Mouse (Mus musculus) forebrain, embryonic 12.5 days (tissue): ENCODE measurements around the gene Ythdf2. TPM values are rescaled to one million over a fixed set of nuclear protein-coding genes. Genes with fewer than 3 reads are reported as not detected.
A peak's percentile ranks its signal among the peaks of the same experiment; 100 is the strongest.

Experiments used
- ATAC-seq: fragments of 200-750 bp; cut with Nextera tagmentation; 2 replicates; pipeline ENCODE4 v1.8.0; 2017; ENCODE audit warnings: moderate TSS enrichment; ENCODE audit not compliant: low FRiP score
- H3K27ac ChIP-seq: fragments of 300-500 bp; sonication (generic); 2 replicates; pipeline ENCODE4 v1.5.1; 2016; ENCODE audit warnings: mild to moderate bottlenecking
- H3K27me3 ChIP-seq: fragments of 300-500 bp; sonication (generic); 2 replicates; pipeline ENCODE4 v1.6.1; 2016; ENCODE audit warnings: mild to moderate bottlenecking
- H3K36me3 ChIP-seq: fragments of 300-500 bp; sonication (generic); replicated peaks from 2 replicates; pipeline ENCODE4 v1.6.1; 2016; ENCODE audit warnings: mild to moderate bottlenecking
- H3K4me1 ChIP-seq: fragments of 300-500 bp; sonication (generic); 2 replicates; pipeline ENCODE4 v1.6.1; 2016
- H3K4me2 ChIP-seq: fragments of 300-500 bp; sonication (generic); 2 replicates; pipeline ENCODE4 v1.6.1; 2016; ENCODE audit warnings: mild to moderate bottlenecking, moderate library complexity
- H3K4me3 ChIP-seq: fragments of 300-500 bp; sonication (generic); replicated peaks from 2 replicates; pipeline ENCODE4 v1.5.1; 2016; ENCODE audit warnings: mild to moderate bottlenecking
- H3K9ac ChIP-seq: fragments of 300-500 bp; sonication (generic); 2 replicates; pipeline ENCODE4 v1.6.1; 2016; ENCODE audit warnings: mild to moderate bottlenecking
- H3K9me3 ChIP-seq: fragments of 300-500 bp; sonication (generic); 2 replicates; pipeline ENCODE4 v1.6.1; 2016
- WGBS: fragments of 180-500 bp; shearing (Covaris S2); methylation state at CpG from one replicate; pipeline ENCODE4 v1.1.7; 2016; 5-methylcytosine and 5-hydroxymethylcytosine counted together
- polyA plus RNA-seq: library from polyadenylated mRNA; unstranded; fragments of >200 nt; fragmentation: Nextera tagmentation; extraction: Ambion mirVana; gene quantifications from 2 replicates; pipeline ENCODE4 v1.2.1, GENCODE M21; 2016

Ythdf2 gene
- polyA plus RNA-seq = 152 and 166 TPM in 2 replicates

- under 1% methylated on average over 72 of the region's 78 CpGs for WGBS
These were observed at the start of gene Ythdf2 for GRCm38 (mm10) chr4:132211953-132212734. Ythdf2 (minus strand) TSS chr4:132212303.

GRCm38 (mm10) chr4:132260404-132261379 is 48.6 kb upstream of the Ythdf2 start:
- Histone ChIP-seq H3K36me3 (no peaks in the 10 kb centered on the region), H3K4me2 (peak overlapping the region; percentile 89), H3K27ac (peak overlapping the region; percentile 93), H3K9me3 (no peaks in the 10 kb centered on the region), H3K27me3 (no peaks in the 10 kb centered on the region), H3K4me1 (peaks cover 26% of the 10 kb centered on the region), H3K9ac (peak overlapping the region; percentile 96), H3K4me3 (peak overlapping the region; percentile 92)
- peak; percentile 67 for ATAC-seq
- 4% methylated on average over 29 of the region's 64 CpGs for WGBS

More at GRCm38 (mm10) chr4:132211953-132212734, at the start of gene Ythdf2:
- Histone ChIP-seq H3K4me2 (peak within 1 kb of the TSS; percentile 81), H3K27ac (peak within 1 kb of the TSS; percentile 94), H3K27me3 (no peaks in the 10 kb centered on the region), H3K9ac (peak within 1 kb of the TSS; percentile 100), H3K4me1 (peaks cover 26% of the 10 kb centered on the region), H3K4me3 (peak within 1 kb of the TSS; percentile 100), H3K36me3 (peaks cover 24% of the 10 kb centered on the region), H3K9me3 (no peaks in the 10 kb centered on the region)
- peak; percentile 98 for ATAC-seq

DNA sequence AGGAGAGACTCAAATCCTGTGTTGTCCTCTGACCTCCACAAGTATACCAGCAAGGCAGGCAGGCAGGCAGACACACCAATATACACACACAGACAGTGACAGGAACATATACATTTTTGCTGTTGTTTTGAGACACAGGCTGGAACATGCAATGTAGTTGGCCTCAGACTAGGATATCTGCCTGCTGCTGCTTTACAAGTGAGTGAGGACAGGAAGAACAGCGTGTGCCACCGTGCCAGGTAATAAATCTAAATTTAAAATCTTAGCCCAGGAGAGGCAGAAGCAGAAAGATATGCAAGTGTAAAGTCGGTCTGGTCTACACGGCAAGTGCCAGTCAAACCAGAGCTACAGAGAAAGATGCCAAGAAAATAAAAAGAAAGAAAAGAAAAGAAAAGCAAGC is 47.1 kb upstream of the Ythdf2 start:
- H3K9ac ChIP-seq = no peak overlapping the region
- 94% methylated on average over 4 of the region's 4 CpGs for WGBS
- H3K4me2 ChIP-seq = no peak overlapping the region
- no peaks in the 10 kb centered on the region for H3K9me3 ChIP-seq
- H3K4me3 ChIP-seq = no peak overlapping the region; the same call in 1 of the 2 replicates
- H3K36me3 ChIP-seq = no peaks in the 10 kb centered on the region
- no peaks in the 10 kb centered on the region for H3K27me3 ChIP-seq
- no peak overlapping the region for H3K27ac ChIP-seq
- ATAC-seq = no peak
- peaks cover 26% of the 10 kb centered on the region for H3K4me1 ChIP-seq

- Histone ChIP-seq H3K4me3 (no peak overlapping the region), H3K36me3 (peaks cover 2% of the 10 kb centered on the region; the same call in 1 of the 2 replicates), H3K27ac (no peak overlapping the region), H3K27me3 (no peaks in the 10 kb centered on the region), H3K4me2 (no peak overlapping the region), H3K4me1 (peaks cover 25% of the 10 kb centered on the region), H3K9ac (no peak overlapping the region), H3K9me3 (no peaks in the 10 kb centered on the region)
- no peak for ATAC-seq
- WGBS = 96% methylated on average over 3 of the region's 3 CpGs
These were observed 44.3 kb upstream of the Ythdf2 start for GRCm38 (mm10) chr4:132256384-132256783.

GRCm38 (mm10) chr4:132254986-132255385 is 42.9 kb upstream of the Ythdf2 start:
- Histone ChIP-seq H3K4me2 (no peak overlapping the region), H3K36me3 (peaks cover 16% of the 10 kb centered on the region), H3K9me3 (no peaks in the 10 kb centered on the region), H3K27ac (no peak overlapping the region), H3K4me3 (no peak overlapping the region), H3K9ac (no peak overlapping the region), H3K27me3 (no peaks in the 10 kb centered on the region), H3K4me1 (peaks cover 19% of the 10 kb centered on the region)
- WGBS = 82% methylated on average over 3 of the region's 3 CpGs
- ATAC-seq = no peak

- Histone ChIP-seq H3K4me1 (peaks cover 9% of the 10 kb centered on the region; the same call in 1 of the 2 replicates), H3K4me2 (no peak overlapping the region), H3K27me3 (no peaks in the 10 kb centered on the region), H3K9me3 (no peaks in the 10 kb centered on the region), H3K4me3 (no peak overlapping the region), H3K27ac (no peak overlapping the region), H3K9ac (no peak overlapping the region), H3K36me3 (peaks cover 29% of the 10 kb centered on the region)
- WGBS = 82% methylated on average over 2 of the region's 2 CpGs
- ATAC-seq = no peak
These were observed 41.5 kb upstream of the Ythdf2 start for GRCm38 (mm10) chr4:132253622-132254021.

- Histone ChIP-seq H3K27me3 (no peaks in the 10 kb centered on the region), H3K36me3 (peaks cover 34% of the 10 kb centered on the region), H3K4me3 (no peak overlapping the region)
These were observed 41.0 kb upstream of the Ythdf2 start for GRCm38 (mm10) chr4:132253128-132253527.

GRCm38 (mm10) chr4:132251596-132251995 is 39.5 kb upstream of the Ythdf2 start:
- Histone ChIP-seq H3K4me2 (no peak overlapping the region), H3K4me3 (no peak overlapping the region), H3K27ac (no peak overlapping the region), H3K9me3 (no peaks in the 10 kb centered on the region), H3K9ac (no peak overlapping the region), H3K36me3 (peaks cover 47% of the 10 kb centered on the region), H3K27me3 (no peaks in the 10 kb centered on the region), H3K4me1 (peaks cover 5% of the 10 kb centered on the region; the same call in 1 of the 2 replicates)
- WGBS = 92% methylated on average over 9 of the region's 9 CpGs
- ATAC-seq = no peak

More at GRCm38 (mm10) chr4:132253128-132253527, 41.0 kb upstream of the Ythdf2 start:
- Histone ChIP-seq H3K9me3 (no peaks in the 10 kb centered on the region), H3K4me2 (no peak overlapping the region), H3K4me1 (peaks cover 5% of the 10 kb centered on the region; the same call in 1 of the 2 replicates), H3K27ac (no peak overlapping the region), H3K9ac (no peak overlapping the region)
- no peak for ATAC-seq
- 85% methylated on average over 8 of the region's 8 CpGs for WGBS

GRCm38 (mm10) chr4:132247451-132247997 is 35.4 kb upstream of the Ythdf2 start:
- 91% methylated on average over 5 of the region's 5 CpGs for WGBS

GRCm38 (mm10) chr4:132245643-132246042 is 33.5 kb upstream of the Ythdf2 start:
- ATAC-seq = no peak
- H3K4me2 ChIP-seq = no peak overlapping the region
- H3K9ac ChIP-seq = no peak overlapping the region
- H3K36me3 ChIP-seq = peaks cover 89% of the 10 kb centered on the region
- H3K4me3 ChIP-seq = no peak overlapping the region
- no peaks in the 10 kb centered on the region for H3K27me3 ChIP-seq
- H3K27ac ChIP-seq = no peak overlapping the region
- WGBS = 95% methylated on average over 3 of the region's 3 CpGs
- H3K9me3 ChIP-seq = no peaks in the 10 kb centered on the region
- H3K4me1 ChIP-seq = no peaks in the 10 kb centered on the region

More at GRCm38 (mm10) chr4:132247451-132247997, 35.4 kb upstream of the Ythdf2 start:
- no peak overlapping the region for H3K4me2 ChIP-seq
- peaks cover 84% of the 10 kb centered on the region for H3K36me3 ChIP-seq
- H3K27ac ChIP-seq = no peak overlapping the region
- ATAC-seq = no peak
- H3K4me3 ChIP-seq = no peak overlapping the region
- no peaks in the 10 kb centered on the region for H3K27me3 ChIP-seq
- no peak overlapping the region for H3K9ac ChIP-seq
- no peaks in the 10 kb centered on the region for H3K4me1 ChIP-seq
- no peaks in the 10 kb centered on the region for H3K9me3 ChIP-seq

DNA sequence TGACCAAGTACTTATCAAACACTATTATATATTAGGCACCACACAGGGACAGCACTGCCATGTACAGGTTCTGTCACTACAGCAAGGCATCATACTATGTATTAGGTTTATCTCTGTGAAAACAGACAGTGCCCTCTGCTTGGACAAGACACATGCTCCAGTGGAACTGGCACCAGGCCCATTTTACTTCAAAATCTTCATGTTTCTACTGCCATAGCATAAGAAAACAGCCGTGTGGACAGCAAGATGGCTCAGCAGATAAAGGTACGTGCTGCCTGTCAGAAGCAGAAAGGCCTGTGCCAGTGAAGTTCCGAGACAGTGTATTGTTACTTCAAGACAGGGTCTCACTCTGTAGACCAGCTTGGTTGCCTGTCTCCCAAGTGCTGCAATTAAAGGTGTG is 29.1 kb upstream of the Ythdf2 start:
- 94% methylated on average over 3 of the region's 3 CpGs for WGBS
- H3K9me3 ChIP-seq = no peaks in the 10 kb centered on the region
- no peaks in the 10 kb centered on the region for H3K4me1 ChIP-seq
- no peaks in the 10 kb centered on the region for H3K27me3 ChIP-seq
- H3K27ac ChIP-seq = no peak overlapping the region
- ATAC-seq = no peak
- no peak overlapping the region for H3K4me2 ChIP-seq
- peaks cover 92% of the 10 kb centered on the region for H3K36me3 ChIP-seq
- no peak overlapping the region for H3K4me3 ChIP-seq
- no peak overlapping the region for H3K9ac ChIP-seq

GRCm38 (mm10) chr4:132240367-132240766 is 28.3 kb upstream of the Ythdf2 start:
- no peak for ATAC-seq
- peaks cover 92% of the 10 kb centered on the region for H3K36me3 ChIP-seq
- WGBS = 91% methylated on average over 3 of the region's 3 CpGs

More at GRCm38 (mm10) chr4:132240367-132240766, 28.3 kb upstream of the Ythdf2 start:
- Histone ChIP-seq H3K9me3 (no peaks in the 10 kb centered on the region), H3K27ac (no peak overlapping the region), H3K27me3 (no peaks in the 10 kb centered on the region), H3K4me1 (no peaks in the 10 kb centered on the region), H3K9ac (no peak overlapping the region), H3K4me3 (no peak overlapping the region), H3K4me2 (no peak overlapping the region)
